Mouse (Mus musculus) megakaryocyte, adult 5-6 weeks (primary cell): ENCODE data around the gene 1700013G24Rik. TPM values are rescaled to one million over a fixed set of nuclear protein-coding genes. Genes with fewer than 3 reads are reported as not detected.

Source experiments
- ATAC-seq: 2 replicates; pipeline ENCODE4 v1.8.0; 2016; ENCODE audit warnings: mild to moderate bottlenecking, inconsistent platforms; ENCODE audit not compliant: poor library complexity, severe bottlenecking
- total RNA-seq, 2 experiments: library from RNA; stranded (forward) in 1 of 2; stranded (reverse) in 1 of 2; fragments of 153-499, 151-499 nt in 1 of 2; fragments of 221-1000, 200-1000 nt in 1 of 2; gene quantifications; 2 replicates each; pipeline versions ENCODE4 v1.2.3 to v1.2.4; 2015 to 2017

Gene 1700013G24Rik
- total RNA-seq, 2 experiments from 2014 or later: not detected

DNA sequence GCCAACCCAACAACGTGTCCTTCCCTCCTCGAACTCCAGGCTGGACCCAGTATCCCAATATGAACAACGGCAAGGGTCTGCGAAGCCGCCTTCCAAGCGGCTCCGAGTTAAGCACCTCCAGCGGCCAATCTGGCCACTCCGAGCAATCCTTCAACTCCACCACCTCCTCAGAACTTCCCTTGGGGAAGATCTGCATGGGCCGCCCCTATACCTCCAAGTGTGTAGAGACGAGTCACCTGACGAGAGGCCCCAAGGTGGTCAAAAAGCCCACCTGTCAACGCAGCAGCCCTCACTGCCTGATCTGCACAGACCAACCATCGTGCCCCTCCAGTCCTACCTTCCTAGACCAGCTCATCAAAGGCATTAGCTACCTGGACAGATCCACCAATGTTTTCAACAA, 1.5 kb downstream of the 1700013G24Rik start:
- ATAC-seq: no peak

DNA sequence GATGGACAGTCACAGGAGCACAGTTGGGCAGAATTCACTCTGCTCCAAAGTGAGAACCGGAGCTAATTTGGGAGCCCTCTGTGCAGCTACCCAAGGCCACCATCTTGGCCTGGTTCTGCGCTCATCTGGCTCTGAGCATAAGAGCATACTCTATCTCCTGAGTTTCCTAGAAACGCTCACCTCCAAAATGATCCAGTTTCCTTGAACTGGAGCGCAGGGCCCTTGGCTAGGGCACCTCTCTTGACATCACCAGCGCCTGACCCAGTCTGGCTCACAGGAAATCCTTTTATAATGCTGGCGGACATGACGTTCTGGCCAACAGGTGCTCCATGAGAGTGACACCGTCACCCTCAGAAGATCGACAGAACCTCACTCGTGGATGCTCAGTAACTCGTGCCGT, 3.5 kb downstream of the 1700013G24Rik start:
- ATAC-seq: no peak

DNA sequence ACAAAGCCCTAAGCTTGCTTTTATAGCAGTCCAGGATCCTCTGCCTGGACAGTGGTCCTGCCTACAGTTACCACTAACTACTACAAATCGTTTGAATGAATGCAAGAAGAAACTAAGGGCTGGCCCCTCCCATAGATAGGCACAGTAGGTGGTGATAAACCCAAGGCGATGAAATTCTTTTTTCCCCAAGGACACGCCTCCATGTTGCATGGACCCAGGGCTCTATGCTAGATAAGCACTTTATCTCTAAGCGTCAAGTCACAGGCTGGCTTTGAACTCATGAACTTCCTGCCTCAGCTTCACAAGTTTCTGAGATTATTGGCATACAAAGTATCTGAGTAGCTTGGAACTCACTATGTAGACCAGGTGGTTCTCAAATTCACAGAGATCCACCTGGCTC, 4.2 kb downstream of the 1700013G24Rik start:
- no peak for ATAC-seq

DNA sequence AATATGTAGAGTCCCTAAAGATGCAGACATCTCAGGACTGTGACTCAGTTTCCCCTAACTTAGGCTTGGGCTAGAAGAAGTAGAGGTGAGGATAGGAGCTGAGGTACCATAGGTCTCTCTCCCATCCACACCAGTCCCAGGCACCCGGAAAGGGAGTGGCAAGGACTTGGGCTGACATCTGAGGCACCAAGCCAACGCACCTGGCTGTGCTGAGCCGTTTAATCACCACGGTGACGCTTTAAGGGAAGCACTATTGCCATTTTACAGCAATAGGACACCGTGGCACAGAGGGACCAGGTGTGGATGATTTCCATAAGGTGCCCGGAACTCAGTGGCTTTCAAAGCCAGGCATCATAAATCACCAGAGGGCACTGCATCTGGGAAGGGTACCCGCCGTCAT, 5.2 kb downstream of the 1700013G24Rik start:
- no peak for ATAC-seq

DNA sequence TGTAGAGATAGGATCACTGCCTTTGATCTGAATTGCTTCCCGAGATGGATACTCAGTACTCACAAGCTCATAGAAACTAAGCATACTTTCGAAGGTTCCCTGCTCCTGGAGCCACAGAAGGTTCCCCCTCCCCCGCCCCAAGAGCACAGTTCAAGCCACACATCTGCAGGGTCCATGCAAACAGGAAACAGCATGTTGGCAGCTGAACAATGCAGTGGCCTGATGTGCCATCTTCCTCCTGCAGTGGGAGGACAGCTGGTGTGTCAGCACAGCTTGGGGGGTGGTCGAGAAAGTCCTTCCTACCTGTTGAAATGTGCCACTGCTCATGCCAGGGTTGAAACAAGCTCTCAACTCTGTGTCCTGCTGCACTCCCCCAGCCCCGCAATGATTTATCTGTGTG, 5.8 kb downstream of the 1700013G24Rik start:
- no peak for ATAC-seq

DNA sequence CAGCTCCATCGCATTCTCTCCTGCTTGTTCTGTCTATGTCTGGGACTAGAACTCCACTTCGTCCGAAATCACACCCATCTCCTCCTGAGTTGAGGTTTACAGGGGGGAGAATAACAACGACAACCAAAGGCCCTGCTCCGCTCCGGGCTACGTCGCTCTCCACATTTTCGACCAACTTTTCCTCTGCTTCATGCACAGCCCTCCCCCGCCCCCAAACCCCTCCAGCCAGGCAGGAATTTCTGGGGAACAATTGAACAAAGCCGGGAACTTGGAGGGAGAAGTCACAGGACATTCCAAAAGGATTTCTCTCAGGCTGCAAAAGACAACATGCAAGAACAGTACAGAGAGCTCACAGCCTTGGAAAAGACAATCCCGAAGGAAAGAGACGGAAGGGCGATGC, 7.6 kb downstream of the 1700013G24Rik start:
- ATAC-seq: no peak

DNA sequence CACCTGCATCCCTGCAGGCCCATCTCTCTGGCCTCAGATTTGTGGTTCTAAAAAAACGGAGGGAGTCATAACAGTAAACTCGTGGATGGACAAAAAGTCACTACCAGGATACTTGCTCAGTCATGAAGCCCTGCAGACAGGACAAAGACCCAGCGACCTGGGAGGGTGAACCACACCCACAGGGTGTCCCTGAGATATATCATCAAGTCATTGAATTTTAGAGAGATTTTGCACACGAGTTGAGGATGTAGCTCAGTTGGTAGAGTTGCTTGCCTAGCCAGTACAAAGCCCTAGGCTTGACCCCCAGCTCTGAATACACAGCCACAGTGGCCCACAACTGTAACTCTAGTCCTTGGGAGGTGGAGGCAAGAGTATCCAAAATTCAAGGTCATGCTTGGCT, 8.1 kb downstream of the 1700013G24Rik start:
- ATAC-seq: no peak

DNA sequence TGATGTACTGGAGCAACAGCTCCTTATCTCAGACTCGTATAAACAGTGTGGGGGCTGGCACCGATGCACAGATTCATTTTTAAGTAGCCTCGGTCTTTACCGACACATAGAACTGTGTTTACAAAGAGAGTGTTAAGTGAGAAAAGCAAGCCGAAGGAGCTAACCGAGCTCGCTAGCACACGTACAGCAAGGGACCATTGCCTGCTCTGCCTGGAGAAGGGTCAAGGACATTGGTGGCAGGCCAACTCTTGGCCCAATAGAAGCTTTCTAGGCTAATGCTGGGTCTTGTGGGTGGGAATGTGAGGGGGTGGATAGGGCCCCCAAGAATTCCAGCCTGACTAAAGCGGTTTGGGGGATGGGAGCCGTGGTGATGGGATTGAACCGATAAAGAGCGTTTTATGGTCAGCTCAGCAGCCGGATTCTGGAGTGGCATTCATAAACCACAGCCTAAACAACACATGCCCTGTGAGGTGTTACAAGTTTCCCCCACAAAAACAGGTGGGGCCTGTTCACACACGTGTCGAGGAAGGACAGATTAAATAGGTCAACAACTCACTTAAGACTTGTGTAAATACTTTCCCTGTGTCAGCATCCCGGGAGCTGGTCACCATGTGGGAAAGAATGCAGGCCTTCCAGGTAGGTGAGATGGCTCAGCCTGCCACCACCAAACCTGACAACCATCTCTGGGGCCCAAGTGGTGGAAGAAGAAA, 9.1 kb downstream of the 1700013G24Rik start:
- ATAC-seq: no peak

DNA sequence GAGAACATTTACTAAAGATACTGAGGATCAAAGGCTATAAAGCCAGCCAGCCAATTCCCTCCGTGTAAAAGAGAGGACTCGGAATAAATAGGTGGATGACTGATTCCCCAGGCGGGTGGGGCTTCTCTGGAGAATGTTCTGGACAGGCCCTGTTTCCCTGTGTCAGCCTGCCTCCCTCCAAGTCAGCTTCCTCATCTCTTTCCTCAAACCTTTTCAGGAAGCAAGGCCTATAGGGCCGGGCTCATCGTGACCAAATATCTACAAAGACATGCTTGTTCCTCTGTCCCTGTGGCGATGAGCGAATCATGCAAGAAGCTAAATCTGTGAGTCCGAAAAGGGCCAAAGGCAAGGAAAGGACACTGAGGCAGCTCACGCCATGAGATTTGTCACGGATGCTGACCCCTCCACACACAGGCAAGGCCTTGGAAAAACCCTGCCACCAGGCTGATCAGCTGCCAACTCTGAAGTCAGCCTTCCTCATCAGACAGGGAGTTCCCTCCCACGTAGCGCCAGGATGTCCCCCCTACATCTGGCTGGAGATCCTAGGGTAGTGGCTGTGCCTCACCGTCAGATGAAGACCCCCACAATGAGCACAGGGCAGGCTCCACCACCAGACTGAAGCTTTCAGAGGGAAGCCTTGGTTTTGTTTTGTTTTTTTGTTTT, 12.2 kb downstream of the 1700013G24Rik start:
- no peak for ATAC-seq

DNA sequence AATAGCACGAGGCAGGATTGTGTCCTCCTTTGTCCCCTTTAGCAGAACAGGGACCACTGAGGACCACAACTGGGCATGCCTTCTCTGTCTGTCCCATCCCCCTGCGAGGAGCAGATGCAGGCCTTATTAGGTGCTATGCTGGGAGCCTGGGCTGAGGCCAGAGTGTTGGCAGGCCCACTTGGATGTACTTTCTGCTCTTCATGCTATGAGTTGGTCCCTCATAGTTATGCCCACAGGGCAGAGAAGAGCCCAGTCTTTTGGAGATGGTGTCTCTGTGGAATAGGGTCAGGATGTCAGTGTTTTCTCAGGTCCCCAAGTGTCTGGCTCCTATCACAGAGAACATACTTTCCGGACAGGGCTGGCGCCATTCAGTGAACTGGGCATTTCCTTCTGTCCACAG, 13.9 kb downstream of the 1700013G24Rik start:
- no peak for ATAC-seq

DNA sequence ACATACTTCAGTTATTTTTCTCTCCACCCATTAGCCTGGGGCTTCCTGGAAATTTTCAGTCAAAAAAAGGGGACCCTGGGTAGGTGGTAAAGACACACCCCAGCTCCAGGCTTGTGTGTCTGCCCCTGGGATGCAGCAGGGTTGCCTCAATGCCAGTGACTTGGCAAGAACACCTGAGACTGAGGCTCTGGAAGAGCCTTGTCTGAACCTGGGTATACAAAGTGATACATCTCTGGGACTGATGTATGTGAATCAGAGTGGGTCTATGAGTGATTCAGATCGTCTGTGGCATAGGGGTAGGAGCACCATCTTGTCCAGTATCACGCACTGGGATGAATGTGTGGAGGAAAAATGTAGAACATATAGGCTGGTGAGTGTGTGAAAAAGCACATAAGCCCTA, 14.4 kb downstream of the 1700013G24Rik start:
- no peak for ATAC-seq

DNA sequence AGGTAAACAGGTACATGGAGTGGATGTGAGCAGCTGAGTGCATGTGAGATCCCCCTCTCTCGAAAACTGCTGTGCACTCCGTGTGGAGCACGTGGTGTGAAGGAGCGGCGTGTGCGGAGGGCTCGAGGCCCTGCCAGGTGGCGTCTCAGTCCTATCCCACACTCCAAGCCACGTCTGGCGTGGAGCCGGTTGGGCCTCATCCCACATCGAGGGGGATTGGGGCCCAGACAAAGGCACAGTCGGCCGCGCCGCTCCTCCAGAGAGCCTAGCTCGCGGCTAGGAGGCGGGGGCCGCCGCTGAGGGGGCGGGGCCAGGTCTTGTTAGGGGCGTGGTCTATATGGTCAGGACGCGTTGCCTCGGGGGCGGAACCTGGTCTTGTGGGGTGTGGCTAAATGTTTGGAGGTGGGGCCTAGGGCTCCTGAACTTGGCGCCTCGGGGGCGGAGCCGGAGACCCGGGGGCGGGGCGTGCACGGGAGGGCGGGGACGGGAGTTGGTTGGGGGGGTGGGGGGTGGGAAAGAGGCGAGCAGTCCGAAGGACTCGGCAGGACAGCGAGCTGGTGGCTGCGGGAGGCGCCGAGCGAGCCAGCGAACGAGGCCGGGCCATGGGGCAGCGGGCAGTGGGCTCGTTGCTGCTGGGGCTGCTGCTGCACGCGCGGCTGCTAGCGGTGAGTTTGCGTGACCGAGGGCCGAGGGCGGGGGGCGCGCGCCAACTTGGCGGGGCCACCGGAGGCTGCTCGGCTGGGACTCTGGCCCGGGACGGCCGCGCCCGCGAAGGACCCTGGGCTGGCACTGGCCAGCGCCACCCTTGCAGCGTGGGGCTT, 15.4 kb downstream of the 1700013G24Rik start, which contains the start of gene Hspg2:
Gene Hspg2, plus strand, starts transcription at position 510 of the 821 bp plus-strand sequence.
- peak; percentile 97 for ATAC-seq

DNA sequence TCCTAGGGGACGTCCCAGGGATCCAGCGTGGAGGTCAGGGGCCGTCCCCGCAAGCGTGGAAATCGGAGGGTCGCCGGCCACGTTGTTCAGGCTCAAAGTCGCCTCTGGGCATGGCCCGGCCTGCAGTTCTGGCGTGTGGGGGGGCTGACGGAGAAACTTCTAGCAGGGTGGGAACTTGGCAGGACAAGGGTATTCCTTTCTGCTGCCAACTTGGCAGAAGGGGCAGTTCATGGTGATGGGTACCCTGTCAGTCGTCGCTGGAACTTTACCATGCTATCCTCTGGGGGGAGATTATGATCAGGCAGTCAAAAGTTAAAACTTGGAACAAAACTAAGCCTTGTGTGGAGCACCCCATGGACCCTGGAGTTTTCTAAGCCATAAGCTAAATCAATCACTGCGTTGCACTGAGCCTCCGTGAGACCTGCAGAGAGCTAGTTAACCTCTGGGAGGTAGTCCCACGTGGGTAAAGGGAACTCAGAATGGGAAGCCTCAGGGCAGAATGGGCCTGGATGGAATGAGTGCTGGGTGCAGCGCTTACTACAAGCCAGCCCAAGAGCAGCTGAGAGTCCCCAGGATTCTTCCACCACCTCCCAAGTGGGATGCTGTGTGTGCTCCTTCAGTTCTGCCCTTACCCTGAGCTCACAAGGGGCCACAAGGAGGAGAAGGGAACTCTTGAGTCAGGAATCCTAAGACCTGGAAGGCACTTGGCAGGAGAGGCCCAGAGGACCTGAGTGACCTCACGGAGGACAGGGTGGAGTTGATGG, 16.2 kb downstream of the 1700013G24Rik start:
- no peak for ATAC-seq

DNA sequence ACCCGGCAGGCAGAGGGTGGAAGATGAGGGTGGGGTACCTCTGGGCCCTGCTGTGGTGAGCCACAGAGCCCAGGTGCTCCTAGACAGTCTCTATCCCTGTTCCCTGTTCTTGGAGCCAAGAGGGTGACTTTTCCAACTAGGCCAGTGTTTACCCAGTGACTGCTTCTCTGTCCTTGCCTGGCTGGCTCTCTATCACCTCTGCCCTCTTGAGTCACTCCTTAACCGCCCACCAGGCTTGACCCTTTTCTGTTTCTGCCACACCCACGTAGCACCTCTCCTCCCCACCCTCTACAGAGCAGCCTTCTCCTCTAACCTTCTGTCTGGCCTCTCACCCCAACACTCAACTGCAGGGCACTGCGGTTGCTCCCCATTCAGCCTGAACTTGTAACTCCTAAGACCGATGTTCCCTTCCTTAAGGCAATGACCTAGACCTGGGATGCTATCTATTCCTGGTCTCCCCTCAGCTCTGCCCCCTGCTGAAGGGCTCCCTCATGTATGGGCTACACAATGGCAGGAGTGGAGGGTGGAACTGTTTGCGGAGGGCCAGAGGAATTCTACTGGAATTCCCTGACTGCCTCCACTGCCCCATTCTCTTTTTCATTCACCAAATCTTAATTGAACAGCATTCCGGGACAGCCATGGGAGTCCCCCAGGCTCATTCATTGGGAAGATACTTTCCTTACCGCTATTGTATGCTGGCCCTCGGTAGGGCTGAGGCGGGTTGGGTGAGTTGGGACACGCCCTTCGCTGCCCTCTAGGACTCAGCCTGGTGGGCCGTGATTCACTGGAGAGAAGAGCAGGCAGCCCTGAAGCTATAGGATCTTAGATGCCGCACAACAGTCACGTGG, 17.0 kb downstream of the 1700013G24Rik start:
- no peak for ATAC-seq

DNA sequence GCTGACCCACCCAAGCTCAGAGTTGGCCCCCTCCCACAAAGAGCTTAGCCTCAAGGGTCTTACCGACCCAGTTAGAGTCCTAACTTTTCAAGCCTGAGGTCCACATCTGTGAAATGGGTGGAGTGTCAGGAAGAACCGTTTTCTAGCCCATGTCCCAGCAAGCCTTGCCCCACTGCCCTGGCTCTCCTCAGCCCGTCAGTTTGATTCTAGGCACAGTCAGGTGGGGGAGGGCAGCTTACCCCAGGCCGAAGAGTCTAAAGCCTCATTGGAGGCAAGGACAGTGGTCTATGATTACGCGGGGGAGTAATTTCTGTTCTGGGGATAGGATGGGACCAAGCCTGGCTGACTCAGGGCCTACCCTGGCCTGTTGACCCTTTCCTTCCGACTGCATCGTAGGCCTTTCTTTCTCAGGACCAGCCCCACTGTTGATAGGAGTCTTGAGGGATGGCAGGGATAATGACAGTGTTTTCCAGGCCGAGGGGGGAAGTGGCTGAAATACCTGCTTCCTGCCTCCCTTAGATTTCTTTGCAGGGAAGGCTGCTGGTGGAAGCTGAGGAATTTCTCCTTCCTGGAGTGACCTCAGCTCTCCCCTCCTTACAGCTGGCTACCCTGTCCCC, 17.7 kb downstream of the 1700013G24Rik start:
- ATAC-seq: no peak

DNA sequence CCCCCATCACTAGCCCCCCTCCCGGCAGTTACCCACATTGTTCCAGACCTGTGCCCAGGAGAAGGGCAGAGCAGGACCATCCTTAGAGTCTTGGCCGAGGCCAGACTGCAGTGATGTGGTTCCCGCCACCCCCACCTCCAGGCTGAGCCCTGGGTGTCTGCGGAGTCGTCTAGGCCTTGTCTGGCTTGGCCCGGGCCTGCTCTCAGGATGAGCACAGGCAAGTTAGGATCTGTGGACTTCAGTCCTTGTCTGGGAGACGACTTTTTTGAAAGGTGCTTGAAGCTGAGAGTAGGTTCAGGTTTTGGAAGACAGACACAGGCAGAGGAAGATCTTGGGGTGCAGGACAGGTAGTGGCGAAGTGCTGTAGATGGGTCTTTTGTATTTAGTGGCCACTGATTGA, 18.2 kb downstream of the 1700013G24Rik start:
- ATAC-seq: no peak

DNA sequence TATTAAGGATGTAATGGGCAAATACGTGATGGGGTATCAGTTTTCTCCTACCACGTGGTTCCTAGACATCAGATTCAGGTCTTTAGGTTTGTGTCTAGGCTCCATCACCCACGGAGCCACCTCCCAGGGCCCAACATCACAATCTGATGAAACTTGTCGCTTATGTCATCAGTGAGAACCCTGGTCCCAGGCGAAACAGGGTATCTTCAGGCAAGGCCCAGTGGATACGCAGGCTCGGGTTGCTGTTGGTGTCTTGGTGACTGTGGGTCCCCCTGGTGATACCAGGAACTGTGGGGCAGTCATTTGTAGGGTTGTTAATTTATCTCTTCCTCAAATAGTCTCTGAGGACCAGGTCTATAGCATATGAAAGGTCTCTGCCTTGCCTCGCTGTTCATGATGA, 20.2 kb downstream of the 1700013G24Rik start:
- no peak for ATAC-seq

DNA sequence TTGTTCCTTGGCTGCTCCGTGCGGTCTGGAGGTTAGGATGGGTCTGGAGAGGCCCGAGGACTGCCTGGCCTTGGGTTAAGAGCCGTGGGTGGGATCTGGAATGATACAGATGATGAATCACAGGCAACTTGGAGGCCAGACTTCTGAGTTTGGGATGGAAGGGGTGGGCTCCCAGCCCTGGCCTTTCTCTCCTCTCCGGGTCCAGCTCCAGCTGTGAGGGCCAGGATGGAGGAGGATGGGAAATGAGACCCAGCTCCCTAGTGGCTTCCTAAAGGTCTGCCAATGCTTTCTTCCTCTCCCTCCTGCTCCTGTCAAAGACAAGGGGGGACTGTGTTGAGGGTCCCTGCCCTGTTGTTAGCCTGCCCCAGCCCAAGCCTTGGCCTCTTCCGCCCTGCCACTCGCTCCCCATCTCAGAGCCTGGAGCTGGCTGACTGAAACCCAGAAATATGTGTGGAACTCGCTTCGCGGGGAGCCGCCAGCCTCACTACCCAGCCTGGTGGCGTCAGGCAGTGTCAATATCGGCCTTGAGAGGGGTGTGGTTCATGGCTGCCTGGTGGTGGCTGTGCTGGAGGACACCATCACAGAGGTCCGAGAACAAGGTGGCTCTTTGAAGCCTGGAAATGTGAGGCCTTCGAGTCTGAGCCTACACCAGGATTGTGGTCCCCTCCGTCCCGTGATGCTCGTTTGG, 20.8 kb downstream of the 1700013G24Rik start:
- ATAC-seq: no peak

DNA sequence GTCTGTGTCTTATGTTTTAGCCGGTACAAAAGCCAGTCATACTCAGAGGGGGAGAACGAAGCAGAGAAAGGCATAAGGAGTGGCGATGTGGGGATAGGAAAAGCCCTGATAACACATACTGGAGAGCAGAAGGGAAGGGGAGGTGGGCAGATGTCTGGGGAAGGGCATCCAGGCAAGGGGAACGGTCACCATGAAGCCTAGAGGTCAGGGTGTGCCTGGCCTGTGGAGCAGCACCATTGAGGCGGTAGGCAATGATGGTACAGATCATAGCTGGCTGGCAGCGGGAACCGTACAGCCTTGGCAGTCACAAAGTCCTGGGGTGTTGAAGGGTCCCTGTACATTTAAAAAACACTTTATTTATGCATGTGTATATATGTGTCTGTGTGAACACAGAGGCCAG, 21.6 kb downstream of the 1700013G24Rik start:
- ATAC-seq: no peak
